ENCODE assay signal across 17 mouse cellular contexts in genomic region chr6:148399541-148399940, GRCm38 (mm10). TPM values are rescaled to one million over a fixed set of nuclear protein-coding genes. Genes with fewer than 3 reads are reported as not detected.
"Had no signal": no experiment of that assay in that cellular context is flagged by ENCODE, and none has a peak within 500 bp of the region (broad histone marks: within the 10 kb centered on the region; RNA-seq: fewer than 3 reads in every experiment).

No protein-coding gene starts in this region.

- H3K9ac ChIP-seq: limb, embryonic 15.5 days; liver, embryonic 12.5 days; lung, embryonic 14.5 days; midbrain, embryonic 15.5 days; neural tube, embryonic 12.5 days; stomach, embryonic 15.5 days had no signal

- H3K36me3 ChIP-seq: limb, embryonic 15.5 days; liver, embryonic 12.5 days; midbrain, embryonic 15.5 days; neural tube, embryonic 12.5 days; stomach, embryonic 15.5 days had no signal

- ATAC-seq: liver, embryonic 12.5 days; midbrain, embryonic 15.5 days had no signal

- H3K27ac ChIP-seq: limb, embryonic 15.5 days; liver, embryonic 12.5 days; macrophage; midbrain, embryonic 15.5 days; neural tube, embryonic 12.5 days; stomach, embryonic 15.5 days had no signal

- H3K27me3 ChIP-seq: limb, embryonic 15.5 days; liver, embryonic 12.5 days; midbrain, embryonic 15.5 days; neural tube, embryonic 12.5 days; stomach, embryonic 15.5 days had no signal

- H3K4me3 ChIP-seq: limb, embryonic 15.5 days; liver, embryonic 12.5 days; megakaryocyte, embryonic 14.5 days; midbrain, embryonic 15.5 days; neural tube, embryonic 12.5 days; stomach, embryonic 15.5 days had no signal

- H3K4me2 ChIP-seq: limb, embryonic 15.5 days; liver, embryonic 12.5 days; lung, embryonic 14.5 days; midbrain, embryonic 11.5 days; midbrain, embryonic 15.5 days; neural tube, embryonic 12.5 days; stomach, embryonic 15.5 days had no signal

- DNase-seq: kidney, postnatal 14 days; layer of hippocampus, adult 9-11 months; layer of hippocampus, postnatal 36 days; lung, embryonic 14.5 days; lung, postnatal 14 days; retina, postnatal 1 day; right cerebral cortex, postnatal 4 days; thymus, adult 2 months; thymus, postnatal 25 days had no signal

- H3K4me1 ChIP-seq: limb, embryonic 15.5 days; liver, embryonic 12.5 days; megakaryocyte, embryonic 14.5 days; midbrain, embryonic 15.5 days; neural tube, embryonic 12.5 days; stomach, embryonic 15.5 days had no signal

- H3K9me3 ChIP-seq: limb, embryonic 15.5 days; liver, embryonic 12.5 days; megakaryocyte, embryonic 14.5 days; midbrain, embryonic 15.5 days; neural tube, embryonic 12.5 days; stomach, embryonic 15.5 days had no signal

RNA-seq across cellular contexts. Expression of gene Tmtc1, which starts 44.6 kb away (rescaled TPM):
- polyA plus RNA-seq: macrophage had no signal
